Mouse (Mus musculus): ENCODE measurements at regions not wholly inside any gene's neighbourhood (a gene's known extent, or its start where the extent isn't known, plus 50 kb on each side); places are given as distances from the start of the nearest gene placed in this dataset.

DNA sequence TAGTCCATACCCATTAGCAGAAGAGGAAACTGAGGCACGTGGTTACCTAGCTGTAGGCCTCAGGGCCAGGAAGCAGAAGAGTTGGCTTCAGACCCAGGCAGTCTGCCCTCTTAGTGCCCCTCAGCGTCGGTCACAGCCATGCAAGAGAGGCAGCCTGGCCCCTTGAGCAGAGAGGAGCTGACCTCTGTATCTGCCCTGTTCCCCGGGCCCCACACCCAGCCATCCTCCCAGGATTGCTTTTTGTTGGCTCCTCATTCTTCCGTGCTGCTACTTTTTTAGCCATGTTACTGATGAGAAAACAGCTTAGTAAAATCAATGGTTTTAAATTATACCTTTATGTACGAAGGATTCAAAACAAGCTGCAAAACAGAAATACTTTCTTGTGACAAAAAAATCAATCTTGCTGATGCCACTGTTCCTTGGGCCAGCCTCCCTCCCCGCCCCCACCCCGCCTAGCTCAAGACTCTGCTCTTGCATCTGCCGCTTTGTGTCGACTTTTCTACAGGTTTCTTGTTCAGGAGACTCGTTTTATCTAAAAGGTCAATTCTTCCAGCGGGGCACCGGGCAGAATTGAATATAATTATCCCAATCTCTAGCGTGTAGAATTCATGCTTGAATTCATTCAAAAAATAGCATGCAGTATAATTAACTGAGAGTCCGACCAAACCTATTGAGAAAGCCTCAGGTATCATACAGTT, 70.8 kb downstream of the Sall1 start:
- no peak for ATAC-seq (replicated peaks; ENCODE audit: low read depth, poor library complexity, severe bottlenecking)

DNA sequence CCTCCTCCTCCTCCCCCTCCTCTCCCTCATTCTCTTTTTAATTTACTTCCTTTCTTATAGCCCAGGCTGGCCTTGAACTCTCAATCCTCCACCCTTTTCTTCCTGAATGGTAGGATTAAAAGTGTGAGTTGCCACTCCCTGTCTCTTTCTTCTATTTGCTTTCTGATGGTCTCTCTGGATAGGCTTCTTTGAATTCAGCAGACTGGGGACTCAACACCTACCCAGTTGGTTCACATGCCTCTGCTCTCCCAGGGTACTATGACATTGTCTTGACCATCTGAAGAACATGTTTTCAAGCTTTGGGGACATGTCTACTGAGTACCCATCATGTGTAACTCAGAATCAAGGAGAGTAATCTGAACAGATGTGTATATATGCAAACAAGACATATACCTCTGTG, 85.1 kb downstream of the Sall1 start:
- no peak for ATAC-seq (replicated peaks; ENCODE audit: low read depth, poor library complexity, severe bottlenecking)

DNA sequence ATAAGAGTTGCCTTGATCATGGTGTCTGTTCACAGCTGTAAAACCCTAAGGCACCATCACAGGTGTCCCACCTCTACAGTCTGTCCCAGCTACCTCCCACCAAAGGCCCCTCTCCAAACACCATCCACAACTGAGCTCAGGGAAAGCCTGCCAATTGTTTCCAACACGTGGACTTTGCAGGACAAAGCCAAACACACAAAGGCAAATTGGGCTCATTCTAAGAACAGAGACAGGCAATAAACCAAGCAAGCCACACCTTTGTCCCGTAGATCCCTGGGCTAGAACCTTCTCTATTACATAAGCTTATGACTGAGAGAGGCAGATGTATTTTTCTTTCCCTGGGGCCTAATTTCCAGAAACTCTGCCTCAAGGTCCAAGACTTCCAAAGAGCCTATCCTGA, 90.8 kb downstream of the Sall1 start:
- ATAC-seq (replicated peaks; ENCODE audit: low read depth, poor library complexity, severe bottlenecking): no peak

DNA sequence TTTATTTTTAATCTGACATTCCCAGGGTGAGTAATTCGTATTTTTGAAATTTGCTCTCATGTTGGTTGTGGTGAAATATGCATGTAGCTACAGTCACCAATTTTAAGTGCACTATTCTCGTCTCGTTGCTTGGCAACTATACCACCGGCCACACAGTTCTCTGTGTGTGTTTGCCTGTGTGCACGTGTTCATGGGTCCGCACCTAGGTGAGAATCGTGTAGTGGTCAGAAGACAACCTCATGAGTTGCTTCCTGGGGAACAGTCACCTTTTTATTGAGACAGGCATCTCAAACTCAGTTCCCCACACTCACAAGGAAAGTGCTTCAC, 92.2 kb downstream of the Sall1 start:
- ATAC-seq (replicated peaks; ENCODE audit: low read depth, poor library complexity, severe bottlenecking): no peak

DNA sequence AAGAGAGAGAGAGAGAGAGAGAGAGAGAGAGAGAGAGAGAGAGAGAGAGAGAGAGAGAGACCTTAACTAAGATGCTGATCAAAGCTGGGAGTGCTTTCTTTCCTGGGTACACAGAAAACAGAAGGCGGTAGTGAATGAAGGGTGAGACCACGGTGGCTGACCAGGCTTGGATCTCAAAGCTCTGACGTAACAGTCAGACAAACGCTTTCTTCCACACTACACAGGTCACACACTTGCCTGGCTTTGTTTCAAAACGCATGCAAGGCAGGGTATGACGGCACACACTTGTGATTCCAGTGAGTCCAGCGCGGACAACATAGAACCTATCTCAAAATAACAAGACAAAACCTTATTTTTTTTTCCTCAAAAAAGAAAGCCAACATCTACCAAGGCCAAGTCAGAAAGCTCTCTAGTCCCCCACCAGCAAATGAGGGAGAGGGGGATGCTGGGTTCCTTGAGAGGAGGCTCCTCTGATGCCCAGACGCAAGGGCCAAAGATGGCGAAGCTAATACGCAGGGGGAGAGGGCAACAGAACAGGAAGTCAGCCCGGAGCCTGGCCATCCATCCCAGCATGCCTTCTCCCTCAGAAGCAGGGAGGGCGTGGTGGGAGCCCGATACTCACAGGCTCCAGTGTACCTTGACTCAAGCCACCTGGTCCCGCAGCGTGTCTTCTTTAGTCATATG, 92.7 kb downstream of the Sall1 start:
- no peak for ATAC-seq (replicated peaks; ENCODE audit: low read depth, poor library complexity, severe bottlenecking)

DNA sequence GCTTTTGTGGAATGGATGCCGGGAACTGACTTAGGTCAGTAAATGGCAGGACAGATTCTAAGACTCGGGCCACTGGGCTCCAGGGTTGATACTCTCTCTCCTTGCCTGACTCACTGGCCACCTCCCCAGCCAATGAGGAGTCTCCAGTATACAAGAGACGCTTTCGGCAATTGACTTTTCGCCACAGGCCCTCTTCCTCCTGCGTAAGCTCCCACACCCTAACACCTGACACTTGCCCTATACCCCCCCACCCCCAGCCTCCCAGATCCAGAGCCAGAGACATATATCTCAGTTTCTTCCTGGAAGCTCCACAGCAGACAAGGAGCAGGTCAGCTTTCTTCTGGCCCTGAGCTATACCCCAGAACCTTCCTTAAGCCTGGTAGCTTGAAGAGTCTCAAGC, 94.0 kb downstream of the Sall1 start:
- ATAC-seq (replicated peaks; ENCODE audit: low read depth, poor library complexity, severe bottlenecking): no peak

DNA sequence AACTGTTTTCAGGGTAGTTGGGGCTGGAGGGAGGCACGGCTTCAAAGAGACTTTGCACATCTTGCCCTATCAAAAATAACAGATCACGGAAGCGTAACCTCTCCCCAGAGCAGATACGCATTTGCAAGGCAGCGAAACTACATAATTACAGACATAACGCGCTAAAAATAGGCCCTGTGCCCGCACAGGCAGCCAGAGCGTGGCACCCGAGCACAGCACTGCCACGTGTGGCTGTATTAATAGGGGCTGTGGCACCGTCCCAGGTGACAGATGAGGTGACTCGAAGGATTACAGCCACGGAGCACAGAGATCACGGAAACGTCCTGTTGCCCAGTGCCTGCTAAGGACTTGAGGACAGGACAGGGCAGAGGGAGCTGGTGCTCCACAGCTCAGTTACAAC, 95.0 kb downstream of the Sall1 start:
- no peak for ATAC-seq (replicated peaks; ENCODE audit: low read depth, poor library complexity, severe bottlenecking)

DNA sequence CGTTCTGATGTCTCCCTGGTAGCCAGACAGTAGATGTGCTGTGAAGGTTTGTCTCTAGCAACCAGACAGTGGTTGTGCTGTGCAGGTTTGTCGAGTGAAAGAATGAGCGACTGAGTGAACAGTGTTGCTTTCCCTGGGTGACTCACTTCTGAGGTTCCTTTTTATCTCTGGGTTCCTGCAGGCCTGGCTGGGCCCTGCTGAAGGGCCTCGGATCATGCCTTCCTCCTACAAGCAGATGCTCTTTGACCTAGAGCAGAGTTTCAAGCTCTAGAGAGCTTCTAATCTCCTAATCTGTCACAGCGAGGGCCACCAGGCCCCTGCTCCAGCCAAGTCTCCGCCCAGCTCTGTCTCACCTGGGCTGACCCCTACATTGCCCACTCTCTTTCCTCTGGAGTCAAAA, 95.6 kb downstream of the Sall1 start:
- ATAC-seq (replicated peaks; ENCODE audit: low read depth, poor library complexity, severe bottlenecking): no peak

DNA sequence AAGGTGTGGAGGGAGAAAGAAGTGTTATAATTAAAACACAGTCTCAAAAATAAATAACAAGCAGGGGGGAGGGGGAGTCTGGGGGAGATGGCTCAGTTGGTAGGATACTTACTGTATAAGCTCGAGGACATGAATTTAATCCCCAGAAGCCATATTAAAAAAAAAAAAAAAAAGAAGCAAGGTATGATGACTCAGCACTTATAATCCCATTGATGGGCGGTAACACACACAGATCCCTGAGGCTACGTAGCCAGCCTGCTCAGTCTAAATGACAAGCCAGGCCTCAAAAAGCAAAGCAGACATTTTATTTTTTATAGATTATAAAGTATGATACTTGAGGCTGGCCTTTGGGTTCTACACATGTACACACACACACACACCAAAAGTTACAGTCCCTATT, 96.6 kb downstream of the Sall1 start:
- ATAC-seq (replicated peaks; ENCODE audit: low read depth, poor library complexity, severe bottlenecking): no peak

DNA sequence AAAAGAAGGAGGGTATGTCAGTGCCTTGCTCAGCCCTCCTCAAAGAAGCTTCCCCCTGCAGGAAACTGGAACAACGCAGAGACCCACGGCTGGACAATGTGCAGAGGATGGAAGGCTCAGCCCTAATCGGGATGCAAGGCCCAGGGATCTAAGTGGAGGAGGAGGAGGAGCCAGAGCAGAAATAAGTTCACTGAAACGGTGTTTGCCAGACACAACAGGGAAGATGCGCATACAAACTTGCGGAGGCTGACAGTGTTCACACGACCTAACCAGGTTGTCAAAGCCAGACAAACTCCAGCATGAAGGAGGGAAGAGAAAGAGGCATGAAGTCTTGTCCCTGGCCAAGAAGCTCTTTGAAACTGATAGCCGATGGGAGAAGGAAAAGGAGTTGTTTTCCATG, 98.3 kb downstream of the Sall1 start:
- ATAC-seq (replicated peaks; ENCODE audit: low read depth, poor library complexity, severe bottlenecking): no peak

DNA sequence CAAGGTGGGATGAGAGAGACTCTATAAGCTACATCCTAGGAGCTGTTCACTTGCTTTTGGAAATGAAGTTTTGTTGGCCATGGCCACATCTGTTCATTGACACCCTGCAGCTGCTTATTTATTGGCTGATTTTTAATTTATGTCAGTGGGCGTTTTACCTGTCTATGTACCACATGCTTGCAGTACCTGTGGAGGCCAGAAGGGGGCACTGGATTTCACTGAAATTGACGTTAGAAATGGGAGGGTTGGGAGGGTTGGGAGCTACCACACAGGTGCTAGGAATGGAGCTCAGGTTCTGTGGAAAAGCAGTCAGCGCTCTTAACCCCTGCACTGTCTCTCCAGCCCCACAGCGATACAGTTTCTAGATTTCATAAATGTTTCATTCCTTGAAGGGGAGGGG, 99.9 kb downstream of the Sall1 start:
- no peak for ATAC-seq (replicated peaks; ENCODE audit: low read depth, poor library complexity, severe bottlenecking)

DNA sequence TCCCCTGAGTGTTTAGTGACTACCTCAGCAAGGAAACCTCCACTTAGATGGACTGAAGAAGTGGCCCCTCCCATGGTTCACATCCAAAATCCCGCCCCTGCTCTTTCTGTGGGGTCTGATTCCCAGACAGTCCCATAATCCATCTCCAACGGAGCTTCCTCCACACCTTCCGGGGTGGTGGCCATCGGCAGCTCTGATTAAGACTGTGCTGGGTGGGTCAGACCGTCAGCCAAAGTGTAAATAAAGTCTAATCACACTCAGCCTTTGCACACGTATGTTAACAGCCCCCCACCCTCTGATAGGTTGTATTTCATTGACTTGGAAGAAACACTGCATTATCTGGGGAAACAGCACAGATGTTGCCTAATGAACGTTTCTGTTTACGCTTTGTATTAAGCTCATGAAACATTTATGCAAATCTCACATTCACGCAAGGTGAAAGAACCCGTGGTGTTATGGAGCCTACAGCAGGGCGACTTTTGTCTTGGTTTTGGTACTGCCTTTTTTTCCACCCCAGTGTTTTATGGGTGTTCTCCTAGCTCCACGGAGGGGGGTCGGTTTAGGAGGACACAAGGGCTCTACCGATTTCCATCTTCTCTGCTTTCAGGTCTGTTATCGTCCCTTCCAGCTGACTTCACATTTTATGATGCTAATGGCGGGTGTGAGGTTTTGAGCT, 104.8 kb downstream of the Sall1 start:
- ATAC-seq (replicated peaks; ENCODE audit: low read depth, poor library complexity, severe bottlenecking): no peak

DNA sequence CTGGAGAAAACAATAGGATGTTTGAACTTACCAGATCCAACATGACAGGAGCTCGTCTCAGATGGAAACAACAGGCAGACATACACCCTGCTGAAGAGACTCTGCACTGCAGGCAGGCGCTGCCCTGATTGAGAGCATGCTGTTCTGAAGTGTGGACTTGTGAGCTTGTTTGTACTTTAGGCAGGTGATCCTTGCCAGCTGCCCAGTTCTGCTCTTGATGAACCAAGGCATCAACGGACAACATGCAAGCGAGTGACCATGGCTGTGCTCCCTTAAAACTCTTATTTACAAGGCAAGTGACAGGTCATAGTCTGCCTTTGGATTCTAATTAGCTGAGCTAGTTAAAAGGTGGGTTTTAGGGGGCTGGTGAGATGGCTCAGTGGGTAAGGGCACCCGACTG, 109.3 kb downstream of the Sall1 start:
- ATAC-seq (replicated peaks; ENCODE audit: low read depth, poor library complexity, severe bottlenecking): no peak

DNA sequence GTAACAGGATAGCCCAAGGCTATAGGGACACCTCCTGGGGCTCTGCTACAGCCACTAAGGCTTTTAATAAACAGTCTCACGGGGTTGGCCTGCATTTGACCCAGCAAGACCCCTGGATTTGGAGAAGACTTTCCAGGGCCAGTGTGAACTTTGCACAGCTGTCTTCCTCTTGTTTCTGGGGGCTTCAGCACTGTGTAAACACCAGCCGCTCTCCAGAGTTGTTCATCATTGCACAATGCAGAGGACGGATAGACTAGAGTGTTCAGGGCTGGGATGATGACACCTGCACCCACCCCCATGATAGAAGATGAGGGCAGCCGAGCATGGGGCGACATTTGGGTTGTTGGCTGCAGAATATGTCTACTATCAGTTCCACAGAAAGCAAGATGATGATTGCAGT, 112.9 kb downstream of the Sall1 start:
- no peak for ATAC-seq (replicated peaks; ENCODE audit: low read depth, poor library complexity, severe bottlenecking)

DNA sequence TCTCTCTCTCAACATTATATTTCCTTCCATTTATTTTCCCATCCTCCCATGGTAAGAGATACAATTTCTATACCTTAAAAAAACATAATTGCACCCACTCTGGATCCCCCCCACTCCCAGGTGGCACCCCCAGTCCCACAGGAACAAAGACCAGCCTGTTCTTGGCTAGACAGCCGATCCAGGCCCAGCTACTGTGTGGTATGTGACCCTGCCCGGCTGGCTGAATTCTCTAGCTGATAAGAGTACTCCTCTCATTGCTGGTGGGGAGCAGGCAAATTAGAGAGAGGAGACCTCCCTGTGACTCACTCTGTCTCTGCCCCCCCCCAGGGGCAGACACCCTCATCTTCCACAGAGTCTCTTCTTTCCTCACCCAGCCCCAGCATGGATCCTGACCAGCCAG, 113.6 kb downstream of the Sall1 start:
- ATAC-seq (replicated peaks; ENCODE audit: low read depth, poor library complexity, severe bottlenecking): no peak

DNA sequence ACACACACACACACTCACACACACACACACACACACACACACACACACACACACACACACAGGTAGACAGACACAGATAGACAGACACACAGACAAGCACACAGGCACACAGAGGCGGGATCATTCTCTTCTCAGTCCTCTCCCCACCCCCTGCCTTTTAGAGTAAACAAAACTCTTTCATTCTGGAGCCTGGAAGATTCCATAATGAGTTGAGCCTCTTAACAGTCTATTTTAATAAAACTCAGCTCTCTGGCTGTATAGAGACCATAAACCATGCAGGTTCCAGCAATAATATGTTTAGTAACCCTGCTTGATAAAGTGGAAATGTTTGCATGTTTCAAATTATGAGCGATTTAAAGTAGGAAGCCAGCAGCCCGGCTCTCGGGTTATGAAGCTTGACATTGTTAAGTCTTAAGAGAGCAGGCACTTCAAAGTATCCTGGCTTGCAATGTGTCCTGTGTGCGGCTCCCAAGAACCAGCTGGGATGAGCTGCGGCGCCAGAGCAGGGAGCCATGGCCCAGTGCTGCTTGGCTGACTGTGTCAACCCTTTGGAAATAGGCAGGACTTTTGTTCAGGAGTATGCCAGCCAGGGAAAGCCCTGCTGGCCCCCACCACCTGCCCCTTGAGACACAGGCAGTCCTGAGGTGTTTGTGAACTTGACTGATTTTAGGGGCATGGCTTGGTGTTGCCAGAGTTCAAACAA, 115.1 kb downstream of the Sall1 start:
- ATAC-seq (replicated peaks; ENCODE audit: low read depth, poor library complexity, severe bottlenecking): no peak

DNA sequence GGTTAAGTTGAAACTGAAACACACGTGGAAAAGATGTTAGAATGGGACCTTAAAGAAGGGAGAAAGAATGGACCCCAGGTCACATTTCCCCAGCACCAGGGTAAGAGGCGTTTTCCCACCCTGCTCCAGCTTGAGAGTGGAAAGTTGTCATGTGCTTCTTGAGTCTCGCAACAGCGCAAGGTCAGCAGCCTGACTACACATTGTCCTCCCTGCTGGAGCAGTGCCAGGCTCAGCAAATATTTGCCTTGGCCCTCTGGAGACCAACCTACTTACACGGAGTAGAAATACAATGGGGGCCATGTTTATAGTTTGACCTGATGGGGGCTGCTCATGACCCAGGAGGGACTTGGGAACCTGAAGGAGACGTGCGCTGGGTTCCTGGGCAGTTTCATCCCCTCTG, 121.1 kb downstream of the Sall1 start:
- ATAC-seq (replicated peaks; ENCODE audit: low read depth, poor library complexity, severe bottlenecking): no peak

DNA sequence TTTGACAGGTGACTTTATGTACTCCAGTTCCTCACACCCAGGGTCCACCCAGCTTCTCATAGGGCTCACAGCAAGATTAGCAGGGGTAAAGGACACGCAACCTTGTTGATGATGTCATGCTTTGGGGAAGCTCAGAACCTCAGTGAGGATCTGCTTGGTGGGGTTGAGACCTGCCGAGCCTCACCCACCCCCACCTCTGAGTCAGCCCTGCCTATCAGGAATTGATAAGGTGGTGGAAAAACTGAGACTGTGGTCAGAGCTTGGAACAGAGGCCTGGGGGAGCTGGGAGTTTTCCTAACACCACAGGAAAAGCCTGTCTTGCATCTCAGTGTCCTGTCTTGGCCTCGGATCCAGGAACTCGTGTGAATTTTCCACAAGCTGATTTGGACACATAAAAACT, 122.0 kb downstream of the Sall1 start:
- no peak for ATAC-seq (replicated peaks; ENCODE audit: low read depth, poor library complexity, severe bottlenecking)

DNA sequence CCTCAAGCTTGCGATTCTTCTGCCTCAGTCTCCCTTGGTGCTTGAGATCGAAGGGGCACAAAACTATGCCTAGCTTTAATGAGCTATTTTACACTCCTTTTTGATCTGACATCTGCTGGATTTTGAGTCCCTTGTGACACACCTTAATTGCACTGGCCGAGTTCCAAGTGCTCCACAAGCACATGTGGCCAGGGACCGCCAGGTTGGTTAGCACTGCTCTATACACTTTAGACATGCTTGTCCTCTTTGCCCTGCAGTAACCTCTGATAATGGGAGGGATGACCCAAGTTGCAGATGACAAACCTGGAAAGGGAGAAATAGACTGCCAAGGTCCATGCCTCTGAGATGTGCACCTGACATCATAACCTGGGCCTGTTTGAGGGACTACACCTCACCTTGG, 124.7 kb downstream of the Sall1 start:
- ATAC-seq (replicated peaks; ENCODE audit: low read depth, poor library complexity, severe bottlenecking): no peak

DNA sequence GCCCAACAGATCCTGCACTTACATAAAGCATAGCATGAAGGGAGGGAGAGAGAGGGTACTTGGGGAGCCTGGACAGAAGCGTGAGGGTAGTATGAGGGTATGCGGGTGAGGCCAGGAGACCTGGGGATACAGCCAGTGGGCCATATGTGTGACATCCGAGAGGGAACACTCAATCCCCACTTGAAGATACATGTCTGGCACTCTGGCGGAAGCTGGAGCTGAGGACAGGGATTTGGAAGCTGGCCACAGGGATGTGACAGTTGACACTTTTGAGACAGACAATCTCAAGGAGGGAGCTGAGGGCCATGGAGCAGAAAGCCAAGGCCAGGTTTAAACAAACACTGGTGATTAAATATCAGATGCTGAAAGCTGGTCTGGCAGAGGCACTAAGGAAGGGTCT, 127.9 kb downstream of the Sall1 start:
- ATAC-seq (replicated peaks; ENCODE audit: low read depth, poor library complexity, severe bottlenecking): no peak

DNA sequence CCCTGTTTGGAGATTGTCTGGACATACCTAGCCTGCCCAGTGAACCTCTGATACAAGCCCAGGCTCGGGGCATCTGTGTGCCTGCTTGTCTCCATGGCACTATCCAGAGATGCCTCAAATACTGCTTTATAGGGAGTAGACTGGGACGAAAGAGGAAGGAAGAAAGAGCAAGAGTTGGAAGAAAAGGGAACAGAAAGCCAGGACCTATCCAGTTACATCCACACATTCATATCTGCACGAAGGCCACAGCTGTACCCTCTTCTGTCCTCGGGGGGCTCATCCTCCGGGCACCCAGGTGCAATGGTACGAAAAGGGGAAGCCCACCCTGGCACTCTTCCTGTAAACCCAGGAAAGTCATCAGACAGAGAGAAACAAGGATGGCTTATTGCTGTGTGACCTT, 129.3 kb downstream of the Sall1 start:
- peak; percentile 80 for ATAC-seq (replicated peaks; ENCODE audit: low read depth, poor library complexity, severe bottlenecking)

All from common myeloid progenitor, adult 5-6 weeks (primary cell).